Mouse (Mus musculus): ENCODE data around the gene Atp5l. TPM values are rescaled to one million over a fixed set of nuclear protein-coding genes. Genes with fewer than 3 reads are reported as not detected.

Gene Atp5l
- polyA plus RNA-seq (2017; shearing (Covaris generic)): 100 to 1,000 TPM; 431 to 474 TPM

GRCm38 (mm10) chr9:44920374-44921122 is at the start of gene Atp5l:
Gene Atp5l, minus strand, starts transcription at chr9:44920742.

GRCm38 (mm10) chr9:44965126-44965832 is 44.7 kb upstream of the Atp5l start, which contains the start of gene Ube4a:
Gene Ube4a, minus strand, starts transcription at chr9:44965600.

GRCm38 (mm10) chr9:44881221-44881871 is 39.2 kb downstream of the Atp5l start, which contains the start of gene Kmt2a:
Gene Kmt2a, minus strand, starts transcription at chr9:44881296.

Other genes starting within 250 kb of the Atp5l start
- not detected for gene Treh, start 247.5 kb downstream of the Atp5l start, polyA plus RNA-seq (2017; shearing (Covaris generic))
- 1 to 10 TPM in 1 of 2 experiments, under 1 TPM in 1; 0.18 to 1.2 TPM for gene Phldb1, start 185.5 kb downstream of the Atp5l start, polyA plus RNA-seq (2017; shearing (Covaris generic))
- 100 to 1,000 TPM; 150 to 159 TPM for gene Arcn1, start 152.9 kb downstream of the Atp5l start, polyA plus RNA-seq (2017; shearing (Covaris generic))
- gene Ift46, start 152.8 kb downstream of the Atp5l start, polyA plus RNA-seq (2017; shearing (Covaris generic)): 10 to 100 TPM; 36.3 to 37.9 TPM
- under 1 TPM in 1 of 2 experiments, not detected in 1; 0.09 TPM for gene Tmem25, start 121.4 kb downstream of the Atp5l start, polyA plus RNA-seq (2017; shearing (Covaris generic))
- gene Ttc36, start 117.7 kb downstream of the Atp5l start, polyA plus RNA-seq (2017; shearing (Covaris generic)): under 1 TPM in 1 of 2 experiments, not detected in 1; 0.24 TPM
- 10 to 100 TPM; 65.3 to 78.7 TPM for gene Kmt2a, start 39.4 kb downstream of the Atp5l start, polyA plus RNA-seq (2017; shearing (Covaris generic))
- gene Ube4a, start 44.9 kb upstream of the Atp5l start, polyA plus RNA-seq (2017; shearing (Covaris generic)): 10 to 100 TPM; 34.1 to 51.6 TPM
- gene Cd3g, start 59.7 kb upstream of the Atp5l start, polyA plus RNA-seq (2017; shearing (Covaris generic)): 1,000 to 10,000 TPM; 1,406 to 1,429 TPM
- 1,000 to 10,000 TPM in 1 of 2 experiments, 100 to 1,000 TPM in 1; 999 to 1,041 TPM for gene Cd3d, start 61.0 kb upstream of the Atp5l start, polyA plus RNA-seq (2017; shearing (Covaris generic))
- gene Cd3e, start 88.9 kb upstream of the Atp5l start, polyA plus RNA-seq (2017; shearing (Covaris generic)): 1,000 to 10,000 TPM; 1,185 to 1,542 TPM
- gene Mpzl2, start 119.1 kb upstream of the Atp5l start, polyA plus RNA-seq (2017; shearing (Covaris generic)): under 1 TPM; 0.05 to 0.34 TPM
- gene Mpzl3, start 134.4 kb upstream of the Atp5l start, polyA plus RNA-seq (2017; shearing (Covaris generic)): 10 to 100 TPM; 16.8 to 18.0 TPM
- gene Jaml, start 158.4 kb upstream of the Atp5l start, polyA plus RNA-seq (2017; shearing (Covaris generic)): 10 to 100 TPM in 1 of 2 experiments, 1 to 10 TPM in 1; 9.3 to 64.5 TPM
- gene Scn2b, start 197.0 kb upstream of the Atp5l start, polyA plus RNA-seq (2017; shearing (Covaris generic)): under 1 TPM in 1 of 2 experiments, not detected in 1; 0.10 TPM
- gene Scn4b, start 217.7 kb upstream of the Atp5l start, polyA plus RNA-seq (2017; shearing (Covaris generic)): under 1 TPM; 0.17 TPM